Mouse (Mus musculus): ENCODE measurements around the gene Efnb3.

DNA sequence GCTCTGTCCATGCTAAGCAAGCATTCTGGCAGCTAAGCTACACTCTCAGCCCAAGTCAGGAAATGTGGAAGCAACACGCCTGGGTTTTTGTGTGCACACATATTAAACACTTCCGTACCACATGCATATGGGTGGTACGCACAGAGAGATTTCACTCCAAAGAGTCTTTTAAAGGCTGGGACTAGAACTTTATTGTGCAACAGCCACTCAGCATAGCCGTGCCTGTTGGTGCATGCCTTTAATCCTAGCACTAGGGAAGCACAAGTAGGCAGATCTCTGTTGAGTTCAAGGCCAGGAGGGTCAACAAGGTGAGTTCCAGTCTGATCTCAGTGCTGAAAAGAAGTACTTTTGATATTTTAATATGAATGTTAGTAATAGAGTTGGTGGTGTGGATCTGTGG is 36.4 kb downstream of the Efnb3 start:
- TF ChIP-seq CTCF (IDR thresholded peaks at IDR 0.05; ENCODE audit: extremely low read depth, insufficient read depth, insufficient read length, insufficient replicate concordance) = no peak
- no peak for TF ChIP-seq POLR2A (IDR thresholded peaks at IDR 0.05; ENCODE audit: low read depth, low read length)
